Mouse (Mus musculus) myocyte (in vitro differentiated cells): ENCODE results near the gene Sh3pxd2a. TPM values are rescaled to one million over a fixed set of nuclear protein-coding genes. Genes with fewer than 3 reads are reported as not detected.
A peak's percentile ranks its signal among the peaks of the same experiment; 100 is the strongest.

ENCODE experiments used
- H3K27me3 ChIP-seq: one replicate; pipeline ENCODE4 v1.6.1; 2011; ENCODE audit not compliant: control insufficient read depth, insufficient read depth, insufficient read length
- H3K36me3 ChIP-seq: one replicate; pipeline ENCODE4 v1.6.1; 2011; ENCODE audit not compliant: control insufficient read depth, insufficient read depth
- H3K4me2 ChIP-seq: one replicate; pipeline ENCODE4 v1.6.1; 2011; ENCODE audit warnings: low read depth, control low read depth
- H3K4me3 ChIP-seq: one replicate; pipeline ENCODE4 v1.5.1; 2011; ENCODE audit warnings: mild to moderate bottlenecking, control low read depth, moderate library complexity
- H3K79me2 ChIP-seq: one replicate; pipeline ENCODE4 v1.6.1; 2011; ENCODE audit not compliant: control insufficient read depth, insufficient read depth
- H3ac ChIP-seq: one replicate; pipeline ENCODE4 v1.6.1; 2011; ENCODE audit not compliant: control insufficient read depth, insufficient read length
- CEBPB ChIP-seq: IDR thresholded peaks from 2 replicates; pipeline ENCODE4 v1.6.1; 2011; ENCODE audit warnings: mild to moderate bottlenecking, moderate library complexity; ENCODE audit not compliant: poor library complexity, insufficient read depth, severe bottlenecking
- E2F4 ChIP-seq: IDR thresholded peaks from one replicate; pipeline ENCODE4 v1.6.1; 2011; ENCODE audit warnings: mild to moderate bottlenecking, control low read depth, moderate library complexity; ENCODE audit not compliant: insufficient read depth
- MAX ChIP-seq: IDR thresholded peaks from one replicate; pipeline ENCODE4 v1.6.1; 2011; ENCODE audit warnings: low read depth, mild to moderate bottlenecking, control low read depth
- MYOD1 ChIP-seq, 3 experiments: IDR thresholded peaks; one replicate each; pipeline ENCODE4 v1.6.1; 2011; ENCODE audit warnings: control low read depth in 2 of 3, low read depth in 2 of 3, mild to moderate bottlenecking in 2 of 3, moderate library complexity in 1 of 3; ENCODE audit not compliant: insufficient read length in 2 of 3, control insufficient read depth in 1 of 3
- MYOG ChIP-seq, 3 experiments: IDR thresholded peaks; one replicate each; pipeline ENCODE4 v1.6.1; 2011; ENCODE audit warnings: control low read depth in 2 of 3, low read depth in 2 of 3, mild to moderate bottlenecking in 2 of 3; ENCODE audit not compliant: insufficient read length in 2 of 3, control insufficient read depth in 1 of 3, insufficient read depth in 1 of 3
- POLR2A ChIP-seq: IDR thresholded peaks from one replicate; pipeline ENCODE4 v1.6.1; 2011; ENCODE audit warnings: low read depth, mild to moderate bottlenecking, control low read depth, moderate library complexity; ENCODE audit not compliant: insufficient read length
- POLR2AphosphoS2 ChIP-seq: IDR thresholded peaks from one replicate; pipeline ENCODE4 v1.6.1; 2011; ENCODE audit warnings: low read depth, control low read depth; ENCODE audit not compliant: insufficient read length
- REST ChIP-seq: IDR thresholded peaks from one replicate; pipeline ENCODE4 v1.6.1; 2011; ENCODE audit warnings: mild to moderate bottlenecking, control low read depth, moderate library complexity; ENCODE audit not compliant: insufficient read depth, insufficient read length
- SRF ChIP-seq: IDR thresholded peaks from one replicate; pipeline ENCODE4 v1.6.1; 2011; ENCODE audit warnings: low read depth; ENCODE audit not compliant: control insufficient read depth, insufficient read length
- TCF12 ChIP-seq: IDR thresholded peaks from one replicate; pipeline ENCODE4 v1.6.1; 2011; ENCODE audit warnings: mild to moderate bottlenecking, control low read depth; ENCODE audit not compliant: poor library complexity, insufficient read depth, severe bottlenecking
- TCF3 ChIP-seq: IDR thresholded peaks from one replicate; pipeline ENCODE4 v1.6.1; 2011; ENCODE audit warnings: low read depth, control low read depth; ENCODE audit not compliant: insufficient read length
- USF1 ChIP-seq: IDR thresholded peaks from one replicate; pipeline ENCODE4 v1.6.1; 2011; ENCODE audit warnings: low read depth, mild to moderate bottlenecking, control low read depth, moderate library complexity
- polyA plus RNA-seq: library from polyadenylated mRNA; unstranded; fragments of >200 nt; fragmentation: generic; extraction: Trizol; gene quantifications from one replicate; pipeline ENCODE4 v1.2.1, GENCODE M21; 2012; ENCODE audit warnings: missing spikeins

The Sh3pxd2a gene
- polyA plus RNA-seq, 1 experiment, result 59.5 TPM

GRCm38 (mm10) chr19:47459214-47459613 is 5.0 kb downstream of the Sh3pxd2a start:
- Histone ChIP-seq H3K36me3 (no peaks in the 10 kb centered on the region), H3K27me3 (no peaks in the 10 kb centered on the region), H3K79me2 (peaks cover 71% of the 10 kb centered on the region), H3K4me2 (peak overlapping the region; percentile 98), H3ac (peak overlapping the region; percentile 15), H3K4me3 (peak overlapping the region; percentile 12)
- TF ChIP-seq CEBPB, result no peak
- peak; percentile 52 to 89 (median 65) for TF ChIP-seq MYOG (IDR thresholded peaks at IDR 0.05; ENCODE audit: control insufficient read depth in 1 of 3, insufficient read depth in 1 of 3, insufficient read length in 2 of 3, low read depth in 2 of 3)
- TF ChIP-seq MAX, result no peak
- TF ChIP-seq MYOD1 (IDR thresholded peaks at IDR 0.05; ENCODE audit: control insufficient read depth in 1 of 3, insufficient read length in 2 of 3, low read depth in 2 of 3), result peak in 2 of 3 experiments; percentile 63 to 88
- peak; percentile 23 for TF ChIP-seq POLR2AphosphoS2

DNA sequence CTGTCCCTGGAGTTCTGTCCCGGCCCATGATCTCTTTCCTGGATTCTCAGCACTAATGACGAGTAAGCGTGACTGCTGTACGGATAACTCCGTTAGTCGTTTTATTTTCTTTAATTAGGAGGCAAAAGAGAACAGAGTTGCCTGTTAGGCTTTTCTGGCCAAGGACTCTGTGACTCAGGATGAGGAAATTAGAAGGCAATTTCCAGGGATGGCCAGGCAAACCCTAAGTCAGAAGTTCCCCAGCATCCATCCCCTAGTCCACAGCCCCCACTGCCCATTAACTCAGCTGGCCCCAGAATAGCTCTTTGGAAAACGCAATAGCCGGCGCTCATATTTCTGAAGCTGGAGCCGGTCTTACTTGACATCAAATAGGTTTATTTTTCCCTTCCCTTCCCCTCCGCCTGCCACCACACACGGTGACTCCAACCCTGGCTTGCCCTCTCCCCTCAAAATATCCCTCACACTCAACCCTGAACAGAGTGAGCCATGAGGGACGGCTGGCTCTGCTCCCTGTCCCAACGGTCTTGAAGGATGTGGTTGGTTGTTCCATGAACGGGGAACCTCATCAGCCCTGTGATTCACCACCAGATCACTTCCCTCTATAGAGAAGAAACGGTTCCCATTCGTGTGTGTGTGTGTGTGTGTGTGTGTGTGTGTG is 5.6 kb downstream of the Sh3pxd2a start:
- Histone ChIP-seq H3K4me3 (peak overlapping the region; percentile 12), H3K4me2 (peak overlapping the region; percentile 98), H3K36me3 (no peaks in the 10 kb centered on the region)

DNA sequence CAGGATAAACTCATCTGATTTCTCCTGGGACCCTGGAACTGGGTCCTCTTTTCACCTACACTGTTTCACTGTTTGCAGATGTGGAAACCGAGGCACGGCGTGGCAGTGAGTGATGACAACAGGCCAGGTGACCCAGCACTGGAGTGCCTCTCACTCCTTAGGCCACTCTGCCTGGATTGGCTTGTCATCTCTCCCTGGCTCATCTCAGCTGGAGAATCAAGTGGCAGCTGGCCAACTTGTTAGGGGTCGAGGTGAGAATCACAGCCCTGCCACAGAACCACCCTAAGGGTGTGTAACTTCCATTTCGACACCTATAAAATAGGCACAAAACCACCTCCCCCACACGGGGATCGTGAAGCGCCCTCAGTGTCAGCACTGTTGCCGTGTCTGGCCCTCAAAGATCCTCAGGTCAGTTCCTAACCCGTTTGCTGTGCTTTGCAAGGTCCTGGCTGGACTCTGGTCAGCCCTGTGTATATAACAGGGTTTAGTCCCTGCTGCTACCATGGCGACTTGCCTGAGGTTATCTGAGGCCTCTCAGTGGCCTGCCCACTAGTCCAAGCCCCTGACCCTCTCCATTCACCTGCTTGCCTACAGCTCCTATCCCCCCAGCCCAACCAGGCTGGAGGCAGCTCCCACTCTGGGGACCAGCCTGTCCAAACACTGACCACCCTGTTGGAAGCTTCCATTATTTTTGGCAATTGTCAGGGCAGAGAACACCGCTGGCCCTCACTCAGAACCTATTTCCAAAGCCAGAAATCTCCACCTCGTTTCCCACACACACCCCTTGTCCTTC is 6.3 kb downstream of the Sh3pxd2a start:
- Histone ChIP-seq H3K79me2 (peaks cover 77% of the 10 kb centered on the region), H3ac (peak overlapping the region; percentile 8), H3K36me3 (no peaks in the 10 kb centered on the region), H3K4me3 (peak overlapping the region; percentile 12), H3K4me2 (peak overlapping the region; percentile 98), H3K27me3 (no peaks in the 10 kb centered on the region)
- TF ChIP-seq SRF, result no peak
- TF ChIP-seq POLR2A, result peak; percentile 28
- no peak for TF ChIP-seq MYOD1 (IDR thresholded peaks at IDR 0.05; ENCODE audit: control insufficient read depth in 1 of 3, insufficient read length in 2 of 3, low read depth in 2 of 3)
- no peak for TF ChIP-seq CEBPB
- peak; percentile 18 for TF ChIP-seq POLR2AphosphoS2
- TF ChIP-seq REST, result no peak
- TF ChIP-seq TCF3, result no peak
- peak in 1 of 3 experiments; percentile 22 for TF ChIP-seq MYOG (IDR thresholded peaks at IDR 0.05; ENCODE audit: control insufficient read depth in 1 of 3, insufficient read depth in 1 of 3, insufficient read length in 2 of 3, low read depth in 2 of 3)

More for the DNA sequence above, 5.6 kb downstream of the Sh3pxd2a start:
- peak overlapping the region; percentile 15 for H3ac ChIP-seq
- H3K27me3 ChIP-seq, result no peaks in the 10 kb centered on the region
- H3K79me2 ChIP-seq, result peaks cover 77% of the 10 kb centered on the region
- TF ChIP-seq POLR2AphosphoS2, result peak; percentile 42
- TF ChIP-seq TCF3, result no peak
- TF ChIP-seq USF1, result no peak
- no peak for TF ChIP-seq REST
- TF ChIP-seq POLR2A, result peak; percentile 69
- peak; percentile 76; the same call in 1 of the 2 replicates for TF ChIP-seq CEBPB

DNA sequence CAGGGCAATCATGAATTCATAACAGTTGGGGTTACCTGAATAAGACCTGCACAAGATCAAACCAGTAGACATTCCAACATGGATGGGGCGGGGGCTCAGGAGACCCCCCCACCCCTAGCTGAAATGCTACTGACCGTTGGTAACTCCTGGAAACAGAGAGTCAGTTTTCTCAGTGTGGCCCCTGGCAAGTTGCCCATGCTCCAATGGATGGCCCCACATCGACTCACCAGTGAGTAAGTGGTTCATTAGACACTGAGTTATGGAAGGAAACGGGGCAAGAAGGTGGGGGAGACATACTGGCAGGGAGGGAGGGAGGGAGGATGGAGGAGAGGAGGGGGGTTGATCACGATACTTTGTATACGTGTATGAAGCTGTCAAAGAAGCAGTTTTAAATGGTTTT is 8.2 kb downstream of the Sh3pxd2a start:
- H3K79me2 ChIP-seq, result peaks cover 72% of the 10 kb centered on the region
- no peak overlapping the region for H3K4me3 ChIP-seq
- TF ChIP-seq SRF, result no peak
- TF ChIP-seq MYOD1 (IDR thresholded peaks at IDR 0.05; ENCODE audit: control insufficient read depth in 1 of 3, insufficient read length in 2 of 3, low read depth in 2 of 3), result no peak
- no peak for TF ChIP-seq TCF3
- no peak for TF ChIP-seq E2F4
- no peak for TF ChIP-seq CEBPB
- TF ChIP-seq MAX, result no peak
- TF ChIP-seq USF1, result no peak
- TF ChIP-seq MYOG (IDR thresholded peaks at IDR 0.05; ENCODE audit: control insufficient read depth in 1 of 3, insufficient read depth in 1 of 3, insufficient read length in 2 of 3, low read depth in 2 of 3), result no peak
- no peak for TF ChIP-seq POLR2A
- no peak for TF ChIP-seq TCF12
- no peak for TF ChIP-seq REST
- peak overlapping the region; percentile 3 for H3K4me2 ChIP-seq
- no peaks in the 10 kb centered on the region for H3K27me3 ChIP-seq
- no peak overlapping the region for H3ac ChIP-seq
- no peaks in the 10 kb centered on the region for H3K36me3 ChIP-seq
